Mouse (Mus musculus) cerebellum, adult 11 months (tissue): ENCODE measurements around the gene Rgcc.

Source experiments
- DNase-seq: peaks from one replicate; pipeline ENCODE4 v3.0.0; 2022

The Rgcc gene

GRCm38 (mm10) chr14:79275870-79276395 lies 25.5 kb downstream of the Rgcc start:
- no peak for DNase-seq

DNA sequence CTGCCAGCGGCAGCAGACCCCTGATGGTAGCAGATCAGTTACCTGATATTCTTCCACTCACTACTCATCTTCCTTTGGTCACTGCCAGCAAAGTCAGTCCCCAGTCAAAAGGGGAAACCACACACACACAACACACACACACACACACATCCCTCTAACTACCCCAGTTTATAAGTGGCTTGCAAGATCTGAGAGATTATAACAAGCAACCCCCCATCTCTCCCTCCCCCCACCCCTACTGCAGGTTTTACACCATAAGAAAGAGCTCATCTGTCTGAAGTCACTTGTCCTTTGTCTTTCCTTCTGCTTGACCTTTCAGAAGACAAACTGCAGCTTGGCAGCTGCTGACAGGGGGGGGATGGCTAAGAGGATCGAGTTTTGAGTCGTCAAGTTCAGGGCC lies 26.0 kb downstream of the Rgcc start:
- DNase-seq, result no peak

- no peak for DNase-seq
Measured at GRCm38 (mm10) chr14:79273697-79274477, 27.6 kb downstream of the Rgcc start.

DNA sequence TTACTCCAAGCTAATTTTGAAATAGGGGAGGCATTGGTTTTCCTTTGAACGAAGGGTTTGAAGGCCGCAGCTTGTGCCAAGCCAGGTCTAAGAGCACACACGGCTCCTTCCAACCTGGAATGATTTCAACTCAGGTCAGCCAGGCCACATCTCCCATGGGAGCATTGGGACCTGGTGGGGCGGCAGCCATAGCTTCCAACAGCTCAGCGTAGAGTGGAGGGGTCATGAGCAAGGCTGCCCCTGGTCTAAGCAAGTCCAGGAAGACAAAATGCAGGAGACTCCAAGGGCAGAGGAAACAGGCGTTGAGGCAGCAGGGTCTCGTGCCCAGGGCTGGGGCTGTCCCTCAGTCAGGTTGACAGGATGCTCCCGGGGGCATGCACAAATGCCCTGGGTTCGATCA lies 28.5 kb downstream of the Rgcc start:
- DNase-seq, result no peak

- DNase-seq, result no peak
Measured at GRCm38 (mm10) chr14:79272188-79272694, 29.2 kb downstream of the Rgcc start.

GRCm38 (mm10) chr14:79269551-79269950 lies 31.9 kb downstream of the Rgcc start:
- DNase-seq, result no peak

GRCm38 (mm10) chr14:79267878-79268277 lies 33.6 kb downstream of the Rgcc start:
- no peak for DNase-seq

- no peak for DNase-seq
Measured at GRCm38 (mm10) chr14:79267382-79267781, 34.1 kb downstream of the Rgcc start.

DNA sequence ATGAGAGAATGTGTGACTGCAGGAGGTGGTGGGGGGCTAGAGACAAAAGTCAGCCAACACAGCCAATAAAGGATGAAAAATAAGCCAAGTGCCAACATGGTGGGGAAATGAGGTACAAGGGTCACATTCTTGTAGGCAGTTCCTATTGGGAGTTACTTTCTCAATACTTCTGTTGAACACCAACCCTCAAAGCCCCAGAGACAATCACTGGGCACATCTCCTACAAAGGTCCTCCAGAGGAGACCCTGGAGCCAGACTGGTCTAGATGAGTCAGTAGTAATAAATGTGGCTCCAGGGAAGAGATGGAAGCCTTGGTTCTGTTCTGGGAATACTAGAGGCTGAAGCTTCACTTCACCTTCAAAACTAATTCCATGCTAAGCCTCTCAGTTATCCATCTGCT lies 35.0 kb downstream of the Rgcc start:
- no peak for DNase-seq

DNA sequence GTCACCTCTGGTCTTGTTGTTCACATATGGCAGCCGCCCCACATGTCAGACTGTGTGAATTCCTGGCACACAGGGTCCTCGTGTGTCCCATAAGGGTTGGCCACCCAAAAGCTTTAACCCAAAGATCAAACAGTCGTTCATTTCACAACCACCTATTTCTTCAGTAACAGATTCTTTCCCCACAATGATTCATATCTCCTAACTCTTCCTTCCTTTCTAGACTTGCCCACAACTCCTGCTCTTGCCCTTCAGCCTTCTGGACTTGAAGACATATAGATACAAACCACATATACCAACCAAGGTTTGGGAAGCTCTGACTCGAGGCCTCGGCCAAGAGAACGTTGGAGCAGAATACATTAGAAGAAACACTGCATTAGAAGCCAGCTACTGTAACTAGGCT lies 35.7 kb downstream of the Rgcc start:
- DNase-seq, result no peak

DNA sequence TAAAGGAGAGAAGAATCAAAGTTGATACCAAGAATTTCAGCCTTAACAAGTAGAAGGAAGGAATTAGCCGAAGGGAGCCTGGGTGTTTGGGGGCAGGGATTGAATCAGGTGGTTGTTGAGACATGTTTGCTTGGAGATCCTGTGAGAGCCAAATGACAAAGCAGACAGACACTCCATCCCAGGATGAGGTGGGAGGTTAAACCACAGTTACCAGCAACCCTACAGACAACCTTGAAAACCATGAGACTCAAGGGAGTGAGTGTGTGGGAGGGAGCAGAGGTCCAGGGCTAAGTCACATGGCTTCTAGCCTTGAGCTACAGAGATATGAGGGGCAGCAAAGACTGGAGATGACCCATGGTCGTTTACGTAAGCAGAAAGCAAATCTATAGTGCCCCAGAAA lies 38.1 kb downstream of the Rgcc start:
- no peak for DNase-seq

- DNase-seq, result peak; percentile 7
Measured at GRCm38 (mm10) chr14:79262677-79263076, 38.8 kb downstream of the Rgcc start.

- DNase-seq, result no peak
Measured at GRCm38 (mm10) chr14:79259062-79259779, 42.2 kb downstream of the Rgcc start.

- no peak for DNase-seq
Measured at GRCm38 (mm10) chr14:79256656-79257055, 44.8 kb downstream of the Rgcc start.

DNA sequence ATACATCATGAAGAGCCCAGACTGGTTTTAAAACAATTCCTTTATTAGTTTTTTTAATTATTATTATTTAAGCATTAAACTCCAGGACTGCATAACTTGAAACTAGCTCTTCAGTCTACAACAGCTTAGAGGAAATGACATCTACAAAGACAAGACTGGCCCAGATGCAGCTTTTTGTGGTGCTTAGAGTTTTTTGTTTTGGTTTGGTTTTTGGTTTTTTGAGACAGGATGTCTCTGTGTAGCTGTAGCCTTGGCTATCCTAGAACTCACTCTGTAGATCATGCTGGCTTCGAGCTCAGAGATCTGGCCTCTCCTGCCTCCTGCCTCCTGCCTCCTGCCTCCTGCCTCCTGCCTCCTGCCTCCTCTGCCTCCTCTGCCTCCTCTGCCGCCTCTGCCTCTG lies 45.7 kb downstream of the Rgcc start:
- no peak for DNase-seq

DNA sequence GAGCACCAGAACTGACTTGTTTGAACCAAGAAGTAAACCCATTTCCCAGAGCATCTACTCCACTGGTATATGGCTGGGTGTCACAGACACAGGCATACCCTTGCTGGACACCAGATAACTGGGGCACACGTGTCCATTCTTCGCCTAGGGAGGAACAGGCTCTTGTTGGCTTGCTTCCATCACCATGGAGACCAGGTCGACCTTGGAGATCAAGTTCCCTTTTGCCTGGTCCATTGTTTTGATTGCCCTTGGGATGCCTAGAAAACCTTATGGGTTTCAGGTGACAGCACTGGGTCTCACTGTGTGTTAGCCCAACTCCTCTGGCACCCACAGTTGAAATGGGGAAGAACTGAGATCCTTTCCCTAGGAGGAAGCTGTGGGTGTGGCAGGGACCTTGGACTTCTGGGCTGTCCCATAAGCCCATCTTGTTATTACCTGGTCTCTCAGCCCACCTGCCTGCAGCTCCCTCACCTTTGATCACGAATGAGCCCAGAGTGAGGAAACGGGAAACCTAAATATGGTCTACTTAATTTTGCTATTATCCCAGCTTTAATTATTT lies 49.6 kb downstream of the Rgcc start:
- no peak for DNase-seq

DNA sequence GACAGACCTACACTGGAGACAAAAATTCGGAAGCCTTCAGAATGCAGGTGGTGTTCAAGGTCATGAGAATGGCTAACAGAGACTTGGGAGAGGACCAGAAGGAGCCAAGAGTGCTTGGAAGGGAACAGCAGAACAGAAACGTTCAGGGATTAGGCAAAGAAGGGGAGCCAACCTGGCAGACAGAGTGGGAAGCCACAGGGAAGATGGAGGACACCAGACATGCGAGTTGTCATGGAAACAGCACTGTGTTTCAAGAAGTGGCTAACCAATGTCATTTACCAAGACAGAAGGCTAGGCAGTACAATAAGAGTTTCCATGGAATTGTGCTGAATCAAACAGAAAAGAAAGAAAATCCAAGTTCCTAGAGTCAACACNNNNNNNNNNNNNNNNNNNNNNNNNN lies 56.9 kb downstream of the Rgcc start:
- no peak for DNase-seq

DNA sequence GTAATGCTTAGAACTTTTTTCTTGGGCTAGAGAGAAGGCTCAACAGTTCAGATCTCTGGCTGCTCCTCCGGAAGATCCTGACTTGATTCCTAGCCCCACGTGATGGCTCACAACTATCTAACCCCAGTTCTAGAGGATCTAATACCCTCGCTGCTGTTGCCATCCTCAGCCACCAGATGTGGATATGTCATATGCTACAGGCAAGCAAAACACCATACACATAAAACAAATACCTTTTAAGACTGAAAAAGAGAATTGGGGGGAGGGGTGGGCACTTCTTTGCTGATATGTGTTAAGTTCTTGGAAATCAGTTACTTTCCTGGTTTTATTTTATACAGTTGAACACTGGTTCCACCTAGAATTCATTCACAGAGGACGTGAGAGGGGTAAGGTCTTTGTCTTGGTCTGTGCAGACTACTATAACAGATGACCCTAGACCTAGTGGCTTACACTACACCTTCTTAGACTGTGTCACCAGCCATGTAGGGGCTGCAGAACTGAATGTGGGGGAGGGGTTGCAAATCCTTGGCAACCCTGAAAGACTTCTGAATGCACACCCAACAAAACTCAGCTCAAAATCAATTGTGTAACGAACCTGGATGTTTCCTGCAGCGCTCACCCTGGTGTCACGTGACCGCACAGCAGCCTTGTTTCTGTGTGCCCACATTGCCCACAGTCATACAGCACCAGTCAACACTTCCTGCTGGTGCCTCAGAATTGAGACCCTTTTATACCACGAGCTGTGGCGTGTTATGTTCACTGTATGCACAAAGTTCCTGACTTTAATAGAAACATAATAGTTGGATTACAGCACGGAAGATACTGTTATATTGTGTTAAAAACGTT lies 58.2 kb downstream of the Rgcc start:
- no peak for DNase-seq

DNA sequence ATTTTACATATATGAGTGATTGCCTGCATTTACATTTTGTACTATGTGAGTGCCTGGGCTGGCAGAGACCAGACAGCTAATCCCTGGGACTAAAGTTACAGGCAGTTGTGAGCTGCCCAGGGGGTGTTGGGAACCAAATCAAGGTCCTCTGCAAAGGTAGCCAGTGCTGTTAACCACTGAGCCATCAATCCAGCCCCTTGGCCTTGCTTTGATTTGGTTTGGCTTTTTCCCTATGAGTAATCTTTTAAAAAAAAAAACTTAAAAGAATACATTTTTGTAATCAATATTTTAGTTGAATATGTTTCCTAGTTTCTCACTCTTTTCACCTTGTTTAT lies 59.1 kb downstream of the Rgcc start:
- no peak for DNase-seq

- no peak for DNase-seq
Measured at GRCm38 (mm10) chr14:79241656-79242385, 59.6 kb downstream of the Rgcc start.

- no peak for DNase-seq
Measured at GRCm38 (mm10) chr14:79241057-79241570, 60.3 kb downstream of the Rgcc start.

GRCm38 (mm10) chr14:79239402-79239801 lies 62.0 kb downstream of the Rgcc start:
- no peak for DNase-seq
